Mouse (Mus musculus) MN1 (cell line): ENCODE data around the gene Reg4.

ENCODE experiments used
- DNase-seq: peaks from one replicate; pipeline ENCODE4 v3.0.0-alpha.2; 2016; ENCODE audit warnings: low spot score

Gene Reg4

DNA sequence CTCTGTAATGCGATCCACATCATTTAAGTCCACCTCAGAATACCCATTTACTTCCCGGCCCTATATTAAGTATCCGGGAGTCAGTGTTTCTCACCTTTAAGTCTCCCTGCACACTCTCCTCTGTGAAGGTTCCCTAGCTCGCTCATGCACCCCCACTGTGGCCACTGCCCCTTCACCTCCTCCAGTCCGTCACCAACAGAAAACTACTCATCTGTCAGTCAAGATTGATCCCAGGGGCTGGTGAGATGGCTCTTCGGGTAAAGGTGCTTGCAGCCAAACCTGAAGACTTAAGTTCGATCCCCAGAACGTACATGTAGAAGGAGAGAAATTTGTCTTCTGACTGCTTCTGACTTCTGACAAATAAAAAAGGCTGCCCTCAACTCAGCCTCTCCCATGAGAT lies 60.5 kb downstream of the Reg4 start:
- no peak for DNase-seq

DNA sequence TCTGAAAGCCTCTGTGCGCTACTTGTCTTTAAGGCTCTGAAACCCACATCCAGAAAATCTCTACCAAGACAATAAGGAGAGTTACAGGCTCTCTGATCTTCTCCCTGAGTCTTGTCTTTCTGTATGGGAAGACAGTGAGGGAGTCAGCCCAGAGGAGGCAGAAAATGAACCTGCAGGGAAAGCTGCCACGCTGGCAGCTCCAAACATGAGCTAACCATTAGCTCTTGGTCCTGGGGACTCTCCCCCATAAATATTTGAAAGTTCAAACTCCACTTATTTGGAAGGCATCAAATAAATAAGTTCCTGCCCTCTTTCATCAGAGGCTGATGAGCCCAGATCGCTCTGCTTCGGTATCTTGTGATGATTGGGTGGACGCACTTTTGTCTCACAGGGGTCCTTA lies 61.2 kb downstream of the Reg4 start:
- no peak for DNase-seq
